Mouse (Mus musculus) brain, adult 2 months (tissue): Measurements from ENCODE around the gene Mtus2.
A peak's percentile ranks its signal among the peaks of the same experiment; 100 is the strongest.

Experiments used
- DNase-seq: peaks from one replicate; pipeline ENCODE4 v3.0.0; 2011; ENCODE audit warnings: low read depth, low spot score

Mtus2 gene

DNA sequence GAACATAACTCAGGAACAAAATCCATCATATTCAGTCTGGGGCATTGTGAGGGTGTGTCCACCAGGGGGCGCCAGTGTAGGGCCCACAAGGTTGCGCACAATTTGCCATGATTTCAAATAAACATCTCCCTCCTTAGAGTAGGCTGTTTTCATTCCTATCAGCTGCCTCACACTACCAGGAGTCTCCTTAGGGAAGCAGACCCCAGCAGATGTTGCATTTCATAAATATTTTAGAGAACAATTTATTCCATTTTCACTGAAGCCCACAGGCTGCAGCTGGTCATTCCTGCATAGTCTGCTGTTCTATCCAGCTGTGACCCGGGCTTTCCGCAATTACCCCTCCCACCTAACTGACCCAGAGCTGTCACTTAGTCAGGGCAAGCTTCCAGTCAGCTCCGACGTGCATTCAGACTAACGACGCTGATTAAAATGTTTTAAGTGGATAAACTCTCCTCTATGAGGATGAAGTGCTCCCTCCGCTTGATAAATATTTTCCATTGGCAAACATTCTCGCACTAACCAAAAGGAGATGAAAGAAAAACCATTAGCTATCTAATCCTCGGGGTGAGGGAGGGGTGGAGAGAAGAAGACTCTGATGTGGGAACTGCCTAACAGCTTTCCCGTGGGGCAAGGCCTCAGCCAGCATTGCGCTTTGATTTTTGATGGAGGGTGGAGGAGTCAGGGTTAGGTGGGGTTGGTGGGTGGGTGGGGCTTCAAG, 223.6 kb downstream of the Mtus2 start:
- no peak for DNase-seq

DNA sequence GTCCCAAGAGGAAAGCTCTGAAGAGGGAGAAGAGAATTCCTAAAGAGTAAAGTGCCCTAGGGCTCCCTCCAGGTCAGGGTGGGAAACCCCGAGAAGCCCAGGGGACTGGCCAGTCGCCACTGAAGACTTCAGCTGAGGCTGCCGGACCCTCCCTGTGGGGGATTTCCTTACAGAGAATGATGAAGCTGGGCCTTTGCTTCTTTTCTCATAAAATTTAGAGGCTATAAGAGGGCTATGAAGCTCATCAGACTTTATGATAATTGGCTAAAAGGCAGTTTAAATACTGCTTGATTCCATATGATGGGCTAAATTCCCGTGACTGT, 224.1 kb downstream of the Mtus2 start:
- no peak for DNase-seq

DNA sequence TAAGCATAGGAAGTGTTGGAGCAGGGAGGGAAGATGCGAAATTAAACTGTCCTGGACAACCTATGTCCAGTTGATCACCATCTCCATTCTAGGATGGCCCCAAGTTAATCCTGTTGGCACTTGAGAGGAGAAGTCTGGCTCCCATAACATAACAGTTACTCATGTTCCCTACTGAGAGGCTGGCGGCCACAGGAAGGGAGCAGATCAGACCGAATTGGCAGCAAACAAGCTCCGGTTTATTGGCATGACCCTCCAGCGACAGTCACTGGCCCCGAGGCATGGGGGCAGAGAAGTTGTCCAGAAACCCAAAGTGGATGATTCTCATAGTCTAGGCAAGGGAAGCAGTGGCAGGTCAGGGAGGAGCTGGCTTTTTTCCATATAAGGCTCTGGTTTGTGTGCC, 224.8 kb downstream of the Mtus2 start:
- peak; percentile 39 for DNase-seq

DNA sequence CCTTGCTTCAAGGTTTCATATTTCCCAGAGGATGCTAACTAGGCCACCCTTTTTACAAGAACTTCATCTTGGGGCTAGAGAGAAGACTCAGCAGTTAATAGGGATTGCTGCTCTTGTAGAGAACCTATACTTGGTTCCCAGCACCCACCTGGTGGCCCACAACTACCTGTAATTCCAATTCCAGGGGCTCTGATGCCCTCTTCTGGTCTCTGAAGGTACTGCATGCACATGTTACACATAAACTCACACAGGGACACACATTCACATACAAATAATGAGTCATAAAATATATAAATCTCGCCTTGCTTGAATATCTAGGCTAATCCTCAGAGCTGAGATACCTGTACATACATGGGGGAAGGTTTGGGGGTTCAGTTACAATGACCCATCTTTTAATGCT, 228.8 kb downstream of the Mtus2 start:
- no peak for DNase-seq

DNA sequence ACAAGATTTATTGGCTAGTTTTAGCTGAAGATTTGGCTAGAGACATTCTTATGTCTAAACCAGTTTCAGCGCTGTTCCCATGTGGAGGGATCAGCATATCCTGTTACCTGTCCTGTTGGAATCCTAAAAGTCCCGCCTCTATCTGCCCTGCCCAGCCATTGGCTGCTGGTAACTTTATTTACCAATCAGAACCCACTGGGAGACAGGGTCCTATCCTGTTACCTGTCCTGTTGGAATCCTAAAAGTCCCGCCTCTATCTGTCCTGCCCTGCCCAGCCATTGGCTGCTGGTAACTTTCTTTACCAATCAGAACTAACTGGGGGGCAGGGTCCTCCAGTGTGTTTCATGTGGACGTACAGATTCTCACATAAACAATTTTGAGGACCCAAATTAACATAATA, 234.3 kb downstream of the Mtus2 start:
- DNase-seq, result no peak

DNA sequence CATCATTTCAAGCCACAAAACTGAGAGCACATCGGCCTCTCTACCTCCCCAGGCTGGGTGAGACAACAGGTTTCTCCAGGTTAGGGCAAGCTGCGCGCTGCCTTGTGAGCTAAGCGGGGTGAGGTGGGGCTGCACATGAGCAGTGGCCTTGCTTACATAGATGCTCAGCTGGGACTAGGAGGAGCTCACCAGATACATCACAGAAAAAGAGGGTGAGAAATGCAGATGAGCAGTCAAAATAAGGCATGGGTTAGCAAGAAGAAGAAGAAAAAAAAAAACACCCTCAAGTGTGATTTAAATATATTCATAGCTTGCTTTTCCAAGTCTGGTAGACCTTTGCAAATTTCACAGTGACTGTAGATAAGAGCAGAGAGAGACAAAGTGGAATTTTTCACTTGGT, 254.7 kb downstream of the Mtus2 start:
- peak; percentile 72 for DNase-seq

DNA sequence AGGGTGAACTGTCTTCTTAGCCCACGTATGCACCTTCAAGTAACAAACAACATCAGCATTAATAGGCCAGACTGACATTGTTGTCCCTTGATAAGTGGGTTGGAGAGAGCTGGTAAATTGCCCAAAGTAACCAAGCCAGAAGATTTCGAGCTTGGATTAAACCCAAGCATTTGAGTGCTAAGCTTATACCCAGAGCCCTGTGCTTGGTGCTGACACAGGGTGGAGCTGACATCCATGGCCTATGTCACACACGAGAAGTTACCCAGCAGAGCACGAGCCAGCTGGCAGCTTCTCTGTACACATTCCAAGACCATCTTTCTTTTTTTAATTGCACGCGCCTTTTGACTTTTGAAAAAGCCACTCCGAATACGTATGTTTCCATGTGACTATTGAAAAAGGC, 259.7 kb downstream of the Mtus2 start:
- no peak for DNase-seq

GRCm38 (mm10) chr5:148222898-148223297, 265.8 kb downstream of the Mtus2 start:
- DNase-seq, result no peak

DNA sequence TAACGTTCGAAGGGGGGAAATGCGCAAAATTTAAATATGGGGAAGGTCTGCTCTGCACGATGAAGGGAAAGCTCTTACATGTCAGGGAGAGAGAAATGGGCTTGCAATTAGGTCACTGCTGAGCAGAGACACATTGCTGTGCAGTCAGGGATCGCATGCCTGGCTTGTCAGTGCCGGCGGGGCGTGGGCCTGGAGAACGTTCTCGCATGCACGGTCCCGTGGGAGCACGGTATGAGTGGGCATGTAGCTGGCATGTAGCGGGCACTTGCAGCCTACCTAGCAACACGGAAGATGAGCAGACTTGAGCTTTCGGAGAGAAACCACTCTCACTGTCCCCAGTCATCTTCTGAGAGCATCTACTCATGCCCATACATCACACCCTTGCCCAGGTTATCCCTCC, 266.9 kb downstream of the Mtus2 start:
- DNase-seq, result peak; percentile 21

DNA sequence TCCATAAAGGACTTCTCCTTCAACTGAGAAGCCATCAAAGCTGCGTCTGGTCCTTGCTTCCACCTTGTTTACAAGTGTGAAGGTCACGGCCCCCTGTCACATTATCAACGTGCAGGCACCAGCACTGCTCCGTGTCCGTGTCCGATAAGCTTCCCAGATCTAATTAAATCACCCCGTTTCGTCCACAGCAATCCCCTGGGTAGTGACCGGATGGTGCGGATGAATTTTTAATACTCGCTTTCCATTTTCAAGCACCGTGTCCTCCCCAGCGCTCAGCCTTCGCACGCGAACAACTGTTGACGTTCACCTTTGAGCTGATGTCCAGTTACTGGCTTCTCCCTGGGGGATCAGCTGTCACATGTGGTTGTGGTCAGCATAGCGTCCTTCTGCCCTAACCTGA, 276.6 kb downstream of the Mtus2 start:
- no peak for DNase-seq

DNA sequence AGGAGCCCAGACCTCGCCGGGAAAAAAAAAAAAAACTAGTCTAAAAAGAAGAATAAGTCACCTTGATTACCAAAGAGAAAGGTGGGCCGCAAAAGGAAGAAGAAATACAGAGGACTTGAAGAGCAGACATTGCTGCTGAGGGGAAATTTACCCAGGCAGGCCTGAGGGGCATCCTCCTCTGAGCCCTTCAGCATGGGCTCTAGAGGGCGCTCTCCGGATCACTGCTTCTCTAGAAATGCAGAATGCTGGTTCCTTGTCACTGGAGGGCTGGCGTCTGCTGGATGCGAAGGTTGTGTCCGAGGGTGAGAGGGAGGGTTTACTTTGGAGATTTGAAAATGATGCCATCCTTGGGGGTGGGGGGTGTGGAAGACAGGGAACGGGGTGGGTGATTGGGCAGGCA, 279.5 kb downstream of the Mtus2 start:
- DNase-seq, result peak; percentile 34

DNA sequence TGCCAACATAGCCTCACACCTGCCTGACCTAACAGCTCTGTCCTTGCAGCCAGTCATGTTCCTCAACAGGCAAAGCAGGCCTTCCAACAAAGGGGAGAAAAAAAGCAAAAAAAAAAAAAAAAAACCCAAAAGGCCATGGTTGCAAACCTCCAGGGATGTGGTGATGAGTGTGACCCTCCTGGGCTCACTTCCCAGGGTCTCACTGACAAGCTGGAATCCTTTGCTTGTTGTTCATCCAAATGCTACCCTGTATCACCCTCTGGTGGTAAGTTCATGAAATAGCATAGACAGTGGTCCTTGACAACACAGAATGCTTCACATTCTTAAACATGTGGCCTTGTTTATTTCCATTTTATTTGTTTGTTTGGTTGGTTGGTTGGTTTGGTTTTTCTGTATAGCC, 281.9 kb downstream of the Mtus2 start:
- DNase-seq, result peak; percentile 77

DNA sequence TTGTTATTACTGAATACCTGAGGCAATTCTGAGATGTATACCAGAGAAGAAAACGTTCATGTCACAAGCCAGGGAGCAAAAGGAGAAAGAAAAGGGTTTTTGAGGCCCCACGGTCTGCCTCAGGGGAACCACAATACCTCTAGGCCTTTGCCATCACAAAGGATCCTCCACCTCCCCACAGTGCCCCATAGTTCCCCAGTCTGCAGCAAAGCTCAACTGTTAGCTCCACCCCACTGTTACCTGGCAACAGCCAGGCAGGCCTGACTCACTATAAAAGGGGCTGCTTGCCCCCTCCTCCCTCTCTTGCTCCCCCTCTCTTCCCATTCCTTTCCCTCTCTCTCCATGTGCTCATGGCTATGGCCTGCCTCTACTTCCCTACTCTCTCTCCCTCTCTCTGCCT, 282.6 kb downstream of the Mtus2 start:
- DNase-seq, result no peak

- peak; percentile 88 for DNase-seq
Measured at GRCm38 (mm10) chr5:148241932-148242331, 284.8 kb downstream of the Mtus2 start.

DNA sequence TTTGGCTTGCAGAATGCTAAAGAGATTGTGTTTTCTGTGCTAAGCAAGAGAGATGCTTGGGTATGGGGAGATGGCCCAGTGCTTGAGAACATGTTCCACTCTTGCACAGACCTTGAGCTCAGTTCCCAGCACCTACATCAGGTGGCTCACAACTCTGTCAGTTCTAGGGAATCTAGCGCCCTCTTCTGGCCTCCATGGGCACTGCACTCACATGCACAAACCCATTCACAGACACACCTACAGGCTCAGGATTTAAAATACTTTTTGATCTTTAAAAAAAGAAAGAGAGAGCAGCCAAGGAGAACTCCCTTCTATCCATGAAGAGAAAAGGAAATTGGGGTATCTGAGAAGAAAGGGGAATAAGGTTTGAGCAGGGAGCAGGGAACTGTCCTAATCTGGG, 287.4 kb downstream of the Mtus2 start:
- no peak for DNase-seq

DNA sequence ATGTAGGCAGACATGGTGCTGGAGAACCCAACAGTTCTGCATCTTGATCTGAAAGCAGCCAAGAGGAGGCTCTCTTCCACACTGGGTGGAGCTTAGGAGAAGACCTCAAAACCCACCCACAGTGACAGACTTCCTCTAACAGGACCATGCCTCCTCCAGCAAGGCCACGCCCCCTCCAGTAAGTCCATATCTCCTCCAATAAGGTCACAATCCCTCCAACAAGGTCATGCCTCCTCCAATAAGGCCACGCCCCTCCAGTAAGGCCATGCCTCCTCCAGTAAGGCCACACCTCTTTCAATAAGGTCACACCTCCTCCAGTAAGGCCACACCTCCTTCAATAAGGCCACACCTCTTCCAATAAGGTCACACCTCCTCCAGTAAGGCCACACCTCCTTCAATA, 288.3 kb downstream of the Mtus2 start:
- no peak for DNase-seq

- DNase-seq, result no peak
Measured at GRCm38 (mm10) chr5:148248236-148248635, 291.1 kb downstream of the Mtus2 start.

DNA sequence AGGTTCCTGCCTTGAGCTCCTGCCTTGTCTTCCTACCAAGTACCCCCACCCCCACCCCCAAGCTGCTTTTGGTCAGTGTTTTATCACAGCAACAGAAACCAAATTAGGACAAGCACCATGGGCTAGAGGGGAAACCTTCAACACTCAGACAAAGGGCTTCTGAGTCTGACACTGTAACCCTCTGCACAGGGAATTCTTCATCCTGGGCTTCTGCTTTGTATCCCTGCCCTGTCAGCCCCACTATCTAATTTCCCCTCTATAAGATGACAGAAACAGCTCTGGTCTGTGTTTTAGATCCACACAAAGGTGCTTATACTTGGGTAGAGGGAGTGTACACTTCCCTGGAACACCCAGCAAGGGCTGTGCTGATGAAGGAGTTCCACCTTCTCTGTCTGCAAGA, 294.7 kb downstream of the Mtus2 start:
- no peak for DNase-seq

GRCm38 (mm10) chr5:148262016-148262415, 304.9 kb downstream of the Mtus2 start:
- DNase-seq, result peak; percentile 74

GRCm38 (mm10) chr5:148264819-148265707, 307.9 kb downstream of the Mtus2 start:
- DNase-seq, result peak; percentile 92

- no peak for DNase-seq
Measured at GRCm38 (mm10) chr5:148266841-148267240, 309.7 kb downstream of the Mtus2 start.

GRCm38 (mm10) chr5:148267446-148267845, 310.3 kb downstream of the Mtus2 start:
- DNase-seq, result no peak

- no peak for DNase-seq
Measured at GRCm38 (mm10) chr5:148272065-148272464, 314.9 kb downstream of the Mtus2 start.
